Mouse (Mus musculus): ENCODE results near the gene Sgk1.
"Not testable (repeated sequence)": the region's sequence is repeated elsewhere in the genome, so short reads cannot be mapped to it uniquely, and the experiment has no call there.

Sgk1 gene

GRCm38 (mm10) chr10:21868221-21868620 is 13.8 kb upstream of the Sgk1 start:
- no peak for DNase-seq (ENCODE audit: low spot score)

- no peak for DNase-seq (ENCODE audit: low spot score)
Measured at GRCm38 (mm10) chr10:21868623-21869022, 13.4 kb upstream of the Sgk1 start.

- no peak for DNase-seq (ENCODE audit: low spot score)
Measured at GRCm38 (mm10) chr10:21881837-21882183, 174 bp upstream of the Sgk1 start.

- DNase-seq (ENCODE audit: low spot score), result no peak
Measured at GRCm38 (mm10) chr10:21883587-21883986, 1.6 kb downstream of the Sgk1 start.

GRCm38 (mm10) chr10:21884534-21884933 is 2.5 kb downstream of the Sgk1 start:
- DNase-seq (ENCODE audit: low spot score), result no peak

- no peak for DNase-seq (ENCODE audit: low spot score)
Measured at GRCm38 (mm10) chr10:21889141-21889765, 7.3 kb downstream of the Sgk1 start.

- DNase-seq (ENCODE audit: low spot score), result no peak
Measured at GRCm38 (mm10) chr10:21890293-21890692, 8.3 kb downstream of the Sgk1 start.

- no peak for DNase-seq (ENCODE audit: low spot score)
Measured at GRCm38 (mm10) chr10:21891442-21891841, 9.5 kb downstream of the Sgk1 start.

- DNase-seq (ENCODE audit: low spot score), result no peak
Measured at GRCm38 (mm10) chr10:21892104-21892503, 10.1 kb downstream of the Sgk1 start.

GRCm38 (mm10) chr10:21898417-21898816 is 16.4 kb downstream of the Sgk1 start:
- DNase-seq (ENCODE audit: low spot score), result no peak

GRCm38 (mm10) chr10:21898851-21899250 is 16.9 kb downstream of the Sgk1 start:
- not testable (repeated sequence) for DNase-seq (ENCODE audit: low spot score)

GRCm38 (mm10) chr10:21899397-21899796 is 17.4 kb downstream of the Sgk1 start:
- no peak for DNase-seq (ENCODE audit: low spot score)

GRCm38 (mm10) chr10:21902152-21903140 is 20.5 kb downstream of the Sgk1 start:
- DNase-seq (ENCODE audit: low spot score), result no peak

- no peak for DNase-seq (ENCODE audit: low spot score)
Measured at GRCm38 (mm10) chr10:21904151-21904550, 22.2 kb downstream of the Sgk1 start.

- DNase-seq (ENCODE audit: low spot score), result no peak
Measured at GRCm38 (mm10) chr10:21905616-21906015, 23.6 kb downstream of the Sgk1 start.

GRCm38 (mm10) chr10:21906894-21907446 is 25.0 kb downstream of the Sgk1 start:
- DNase-seq (ENCODE audit: low spot score), result no peak

- no peak for DNase-seq (ENCODE audit: low spot score)
Measured at GRCm38 (mm10) chr10:21907784-21908183, 25.8 kb downstream of the Sgk1 start.

GRCm38 (mm10) chr10:21908686-21909085 is 26.7 kb downstream of the Sgk1 start:
- DNase-seq (ENCODE audit: low spot score), result no peak

GRCm38 (mm10) chr10:21910334-21910733 is 28.4 kb downstream of the Sgk1 start:
- no peak for DNase-seq (ENCODE audit: low spot score)

- DNase-seq (ENCODE audit: low spot score), result no peak
Measured at GRCm38 (mm10) chr10:21911303-21911947, 29.4 kb downstream of the Sgk1 start.

GRCm38 (mm10) chr10:21914751-21915150 is 32.8 kb downstream of the Sgk1 start:
- DNase-seq (ENCODE audit: low spot score), result no peak

- no peak for DNase-seq (ENCODE audit: low spot score)
Measured at GRCm38 (mm10) chr10:21916301-21917071, 34.5 kb downstream of the Sgk1 start.
